8 mouse cellular contexts compared by ENCODE assay signal in genomic region chr8:70001176-70001891, GRCm38 (mm10). TPM values are rescaled to one million over a fixed set of nuclear protein-coding genes. Genes with fewer than 3 reads are reported as not detected.
A peak's percentile ranks its signal among the peaks of the same experiment; 100 is the strongest.
DNase-seq lines count a peak whose midpoint lies in the region; ATAC-seq and TF ChIP-seq lines count a peak whose summit lies in the region.

No protein-coding gene starts in this region.

- H3K27me3 ChIP-seq in hindbrain, embryonic 15.5 days = no peaks in the 10 kb centered on the region
- H3K27me3 ChIP-seq in liver, embryonic 12.5 days (replicated peaks) = no peaks in the 10 kb centered on the region
- H3K27me3 ChIP-seq in myocyte (ENCODE audit: control insufficient read depth, insufficient read depth, insufficient read length) = no peaks in the 10 kb centered on the region

- H3ac ChIP-seq in myocyte (ENCODE audit: control insufficient read depth, insufficient read length) = peak overlapping the region; percentile 3

- 0 out of 2 replicates have a peak overlapping the region, but pooled peaks have one; percentile 48 for H3K27ac ChIP-seq in layer of hippocampus, adult 2 months
- H3K27ac ChIP-seq in hindbrain, embryonic 15.5 days (replicated peaks) = no peak overlapping the region
- peak overlapping the region; percentile 85 for H3K27ac ChIP-seq in liver, embryonic 12.5 days

- TF ChIP-seq POLR2A in myocyte (IDR thresholded peaks at IDR 0.05; ENCODE audit: insufficient read length, low read depth) = no peak

- H3K4me3 ChIP-seq in layer of hippocampus, adult 2 months = no peak overlapping the region
- no peak overlapping the region for H3K4me3 ChIP-seq in hindbrain, embryonic 15.5 days
- H3K4me3 ChIP-seq in liver, embryonic 12.5 days = peak overlapping the region; percentile 51
- H3K4me3 ChIP-seq in myocyte = peak overlapping the region; percentile 10

- WGBS in hindbrain, embryonic 15.5 days = 6% methylated on average over 16 of the region's 16 CpGs
- WGBS in liver, embryonic 12.5 days (ENCODE audit: insufficient replicate concordance) = under 1% methylated on average over 16 of the region's 16 CpGs

- H3K79me2 ChIP-seq in myocyte (ENCODE audit: control insufficient read depth, insufficient read depth) = no peaks in the 10 kb centered on the region

- ATAC-seq in hindbrain, embryonic 15.5 days (ENCODE audit: low FRiP score, low read depth) = no peak
- peak; percentile 74 for ATAC-seq in liver, embryonic 12.5 days

- peaks cover 11% of the 10 kb centered on the region for H3K4me1 ChIP-seq in hindbrain, embryonic 15.5 days (replicated peaks)
- H3K4me1 ChIP-seq in liver, embryonic 12.5 days = peaks cover 38% of the 10 kb centered on the region

- peak in 1 of 2 experiments; percentile 14 for DNase-seq in layer of hippocampus, adult 2 months (ENCODE audit: low spot score in 2 of 2)
- no peak for DNase-seq in layer of hippocampus, postnatal 14 days (ENCODE audit: low spot score in 2 of 2)
- DNase-seq in c-Kit-positive CD71-negative TER-119-negative erythroid progenitor cells, embryonic 14.5 days (ENCODE audit: low read depth) = peak; percentile 74
- peak; percentile 64 for DNase-seq in gastrocnemius, adult 18-20 months (ENCODE audit: low spot score)
- peak; percentile 36 for DNase-seq in testis, postnatal 14 days (ENCODE audit: low spot score)

- no peak overlapping the region for H3K9ac ChIP-seq in hindbrain, embryonic 15.5 days
- H3K9ac ChIP-seq in liver, embryonic 12.5 days = peak overlapping the region; percentile 73

- peak; percentile 78 for TF ChIP-seq CTCF in layer of hippocampus, adult 2 months (conservative IDR thresholded peaks at IDR 0.05)

- no peaks in the 10 kb centered on the region for H3K9me3 ChIP-seq in hindbrain, embryonic 15.5 days
- H3K9me3 ChIP-seq in liver, embryonic 12.5 days (replicated peaks) = no peaks in the 10 kb centered on the region

- peak overlapping the region; percentile 38 for H3K4me2 ChIP-seq in hindbrain, embryonic 15.5 days
- H3K4me2 ChIP-seq in liver, embryonic 12.5 days = peak overlapping the region; percentile 83
- peak overlapping the region; percentile 100 for H3K4me2 ChIP-seq in myocyte (ENCODE audit: low read depth)

- H3K36me3 ChIP-seq in hindbrain, embryonic 15.5 days = no peaks in the 10 kb centered on the region
- no peaks in the 10 kb centered on the region for H3K36me3 ChIP-seq in liver, embryonic 12.5 days
- H3K36me3 ChIP-seq in myocyte (ENCODE audit: control insufficient read depth, insufficient read depth) = no peaks in the 10 kb centered on the region

TF ChIP-seq in myocyte, 11 proteins besides CTCF, POLR2A, EP300 and RAD21:
- TF ChIP-seq MAX (IDR thresholded peaks at IDR 0.05; ENCODE audit: low read depth) = no peak
- TF ChIP-seq SRF (IDR thresholded peaks at IDR 0.05; ENCODE audit: control insufficient read depth, insufficient read length, low read depth) = peak; percentile 93
- TF ChIP-seq E2F4 (IDR thresholded peaks at IDR 0.05; ENCODE audit: insufficient read depth) = no peak
- TF ChIP-seq CEBPB (IDR thresholded peaks at IDR 0.05; ENCODE audit: insufficient read depth, poor library complexity, severe bottlenecking) = no peak
- TF ChIP-seq REST (IDR thresholded peaks at IDR 0.05; ENCODE audit: insufficient read depth, insufficient read length) = no peak
- TF ChIP-seq TCF12 (IDR thresholded peaks at IDR 0.05; ENCODE audit: insufficient read depth, poor library complexity, severe bottlenecking) = no peak
- TF ChIP-seq MYOG (IDR thresholded peaks at IDR 0.05; ENCODE audit: control insufficient read depth in 1 of 3, insufficient read depth in 1 of 3, insufficient read length in 2 of 3, low read depth in 2 of 3) = no peak
- TF ChIP-seq USF1 (IDR thresholded peaks at IDR 0.05; ENCODE audit: low read depth) = peak; percentile 50
- TF ChIP-seq MYOD1 (IDR thresholded peaks at IDR 0.05; ENCODE audit: control insufficient read depth in 1 of 3, insufficient read length in 2 of 3, low read depth in 2 of 3) = peak in 1 of 3 experiments; percentile 3
- no peak for TF ChIP-seq POLR2AphosphoS2 (IDR thresholded peaks at IDR 0.05; ENCODE audit: insufficient read length, low read depth)
- TF ChIP-seq TCF3 (IDR thresholded peaks at IDR 0.05; ENCODE audit: insufficient read length, low read depth) = no peak

RNA-seq across cellular contexts. Expression of gene Gatad2a, which starts 5.2 kb away (rescaled TPM):
- total RNA-seq in layer of hippocampus, adult 2 months (2021) = 10 to 100 TPM; 29.7 to 32.4 TPM
- total RNA-seq in layer of hippocampus, postnatal 14 days (2021) = 10 to 100 TPM; 30.7 to 38.7 TPM
- 10 to 100 TPM; 28.6 to 38.8 TPM for total RNA-seq in gastrocnemius, adult 18-20 months (2021)
- 31.7 and 33.1 TPM in 2 replicates for polyA plus RNA-seq in hindbrain, embryonic 15.5 days (2015; fragmentation: Nextera tagmentation; extraction: Ambion mirVana)
- polyA plus RNA-seq in liver, embryonic 12.5 days (2016; fragmentation: Nextera tagmentation; extraction: Ambion mirVana) = 60.2 and 62.6 TPM in 2 replicates
- polyA plus RNA-seq in myocyte (2012; fragmentation: generic; extraction: Trizol) = 46.7 TPM

RNA-seq across cellular contexts. Expression of gene Mau2, which starts 41.2 kb away (rescaled TPM):
- total RNA-seq in layer of hippocampus, adult 2 months (2021) = 10 to 100 TPM; 73.6 to 74.3 TPM
- 10 to 100 TPM; 81.4 to 85.3 TPM for total RNA-seq in layer of hippocampus, postnatal 14 days (2021)
- 10 to 100 TPM; 21.7 to 22.5 TPM for total RNA-seq in gastrocnemius, adult 18-20 months (2021)
- polyA plus RNA-seq in hindbrain, embryonic 15.5 days (2015; fragmentation: Nextera tagmentation; extraction: Ambion mirVana) = 71.7 and 72.2 TPM in 2 replicates
- polyA plus RNA-seq in liver, embryonic 12.5 days (2016; fragmentation: Nextera tagmentation; extraction: Ambion mirVana) = 35.4 and 36.2 TPM in 2 replicates
- 27.4 TPM for polyA plus RNA-seq in myocyte (2012; fragmentation: generic; extraction: Trizol)

RNA-seq across cellular contexts. Expression of gene Sugp1, which starts 41.3 kb away (rescaled TPM):
- total RNA-seq in layer of hippocampus, adult 2 months (2021) = 10 to 100 TPM; 56.1 to 56.9 TPM
- 10 to 100 TPM; 50.5 to 57.3 TPM for total RNA-seq in layer of hippocampus, postnatal 14 days (2021)
- total RNA-seq in gastrocnemius, adult 18-20 months (2021) = 10 to 100 TPM; 16.1 to 19.5 TPM
- 55.5 and 57.6 TPM in 2 replicates for polyA plus RNA-seq in hindbrain, embryonic 15.5 days (2015; fragmentation: Nextera tagmentation; extraction: Ambion mirVana)
- 25.1 and 26.2 TPM in 2 replicates for polyA plus RNA-seq in liver, embryonic 12.5 days (2016; fragmentation: Nextera tagmentation; extraction: Ambion mirVana)
- polyA plus RNA-seq in myocyte (2012; fragmentation: generic; extraction: Trizol) = 38.4 TPM

Comparison
In these comparisons a context has a peak if more than half of its experiments do, and no peak if none do; other contexts are left out.
1. DNase-seq: peak in c-Kit-positive CD71-negative TER-119-negative erythroid progenitor cells, embryonic 14.5 days (single experiment), gastrocnemius, adult 18-20 months (single experiment) and testis, postnatal 14 days (single experiment); none in layer of hippocampus, postnatal 14 days (0 of 2).
2. H3K4me3 ChIP-seq: peak in liver, embryonic 12.5 days (single experiment) and myocyte (single experiment); none in layer of hippocampus, adult 2 months (single experiment) and hindbrain, embryonic 15.5 days (single experiment).
3. H3K4me2 ChIP-seq: peak in every context shown above with its lines; median percentile 100 in myocyte; 83 in liver, embryonic 12.5 days; 38 in hindbrain, embryonic 15.5 days.